12 mouse cellular contexts compared by ENCODE assay signal in genomic region chr8:125819797-125820196, GRCm38 (mm10).
DNase-seq lines count a peak whose midpoint lies in the region; ATAC-seq and TF ChIP-seq lines count a peak whose summit lies in the region.
"Had no signal": no experiment of that assay in that cellular context is flagged by ENCODE, and none has a peak within 500 bp of the region (broad histone marks: within the 10 kb centered on the region; RNA-seq: fewer than 3 reads in every experiment).

No protein-coding gene starts in this region.

- no peak overlapping the region for H3K27ac ChIP-seq in hindbrain, postnatal 0 days
- no peak overlapping the region for H3K27ac ChIP-seq in hindbrain, embryonic 10.5 days
- H3K27ac ChIP-seq in hindbrain, embryonic 11.5 days (ENCODE audit: low read depth, low read length) = no peak overlapping the region
- H3K27ac ChIP-seq: embryonic facial prominence, embryonic 13.5 days; heart, embryonic 10.5 days had no signal

- H3K27me3 ChIP-seq in hindbrain, postnatal 0 days (ENCODE audit: insufficient read depth, low read length) = no peaks in the 10 kb centered on the region
- no peaks in the 10 kb centered on the region for H3K27me3 ChIP-seq in hindbrain, embryonic 10.5 days (ENCODE audit: insufficient read depth, poor library complexity, severe bottlenecking)
- H3K27me3 ChIP-seq in hindbrain, embryonic 11.5 days (ENCODE audit: control insufficient read depth, insufficient read depth, low read length) = no peaks in the 10 kb centered on the region
- H3K27me3 ChIP-seq: embryonic facial prominence, embryonic 13.5 days had no signal

- H3K9ac ChIP-seq in hindbrain, postnatal 0 days (replicated peaks; ENCODE audit: low read length) = no peak overlapping the region
- H3K9ac ChIP-seq in hindbrain, embryonic 11.5 days (ENCODE audit: low read depth, low read length) = no peak overlapping the region
- H3K9ac ChIP-seq: embryonic facial prominence, embryonic 13.5 days had no signal

- no peaks in the 10 kb centered on the region for H3K4me1 ChIP-seq in hindbrain, postnatal 0 days (ENCODE audit: insufficient read depth, low read length)
- H3K4me1 ChIP-seq in hindbrain, embryonic 10.5 days (replicated peaks) = peaks cover 13% of the 10 kb centered on the region; the same call in 1 of the 2 replicates
- no peaks in the 10 kb centered on the region for H3K4me1 ChIP-seq in hindbrain, embryonic 11.5 days (replicated peaks; ENCODE audit: control insufficient read depth, insufficient read depth, low read length)
- H3K4me1 ChIP-seq: embryonic facial prominence, embryonic 13.5 days had no signal

- peak; percentile 57 for DNase-seq in hindbrain, postnatal 0 days (ENCODE audit: low spot score)
- DNase-seq in hindbrain, embryonic 10.5 days (ENCODE audit: low spot score) = no peak
- DNase-seq in frontal cortex, adult 2 months (ENCODE audit: extremely low spot score in 1 of 2, low spot score in 1 of 2) = peak; percentile 73 to 85
- DNase-seq in left cerebral cortex, postnatal 10 days (ENCODE audit: extremely low spot score in 1 of 2, low spot score in 2 of 2) = peak; percentile 64 to 73
- no peak for DNase-seq in hindbrain, embryonic 11.5 days (ENCODE audit: low spot score)
- no peak for DNase-seq in adrenal gland, postnatal 25 days
- DNase-seq in thymus, postnatal 10 days (ENCODE audit: low spot score in 2 of 2) = no peak
- DNase-seq: kidney, postnatal 25 days had no signal

- no peak for ATAC-seq in hindbrain, postnatal 0 days
- peak; percentile 18; the same call in 1 of the 2 replicates for ATAC-seq in megakaryocyte progenitor cell, adult 5-6 weeks (replicated peaks; ENCODE audit: poor library complexity)
- ATAC-seq in hindbrain, embryonic 11.5 days (ENCODE audit: low FRiP score) = no peak

- 53% methylated on average over 7 of the region's 7 CpGs for WGBS in hindbrain, postnatal 0 days
- WGBS in hindbrain, embryonic 10.5 days = 88% methylated on average over 7 of the region's 7 CpGs
- WGBS in hindbrain, embryonic 11.5 days = 85% methylated on average over 7 of the region's 7 CpGs

- H3K4me2 ChIP-seq in hindbrain, postnatal 0 days (ENCODE audit: low read depth, low read length) = no peak overlapping the region
- H3K4me2 ChIP-seq in hindbrain, embryonic 11.5 days (replicated peaks; ENCODE audit: low read depth, low read length) = no peak overlapping the region
- H3K4me2 ChIP-seq: embryonic facial prominence, embryonic 13.5 days; midbrain, embryonic 11.5 days had no signal

- 0 out of 2 replicates have a peak, but pooled peaks cover 3% of the 10 kb centered on the region for H3K9me3 ChIP-seq in hindbrain, postnatal 0 days (ENCODE audit: low read length)
- H3K9me3 ChIP-seq in hindbrain, embryonic 10.5 days = no peaks in the 10 kb centered on the region; the same call in 1 of the 2 replicates
- no peaks in the 10 kb centered on the region for H3K9me3 ChIP-seq in hindbrain, embryonic 11.5 days (ENCODE audit: control insufficient read depth, low read length)
- H3K9me3 ChIP-seq: embryonic facial prominence, embryonic 13.5 days; heart, embryonic 10.5 days had no signal

- H3K4me3 ChIP-seq in hindbrain, postnatal 0 days (ENCODE audit: low read length) = no peak overlapping the region
- H3K4me3 ChIP-seq in hindbrain, embryonic 10.5 days = no peak overlapping the region
- no peak overlapping the region for H3K4me3 ChIP-seq in hindbrain, embryonic 11.5 days (ENCODE audit: low read depth, low read length)
- H3K4me3 ChIP-seq: embryonic facial prominence, embryonic 13.5 days; heart, embryonic 10.5 days had no signal

- no peak for TF ChIP-seq CTCF in hindbrain, postnatal 0 days (IDR thresholded peaks at IDR 0.05; ENCODE audit: low read depth)

- H3K36me3 ChIP-seq in hindbrain, postnatal 0 days (ENCODE audit: insufficient read depth, low read length) = peaks cover 3% of the 10 kb centered on the region; the same call in 1 of the 2 replicates
- H3K36me3 ChIP-seq in hindbrain, embryonic 10.5 days = no peaks in the 10 kb centered on the region
- no peaks in the 10 kb centered on the region for H3K36me3 ChIP-seq in hindbrain, embryonic 11.5 days (ENCODE audit: control insufficient read depth, insufficient read depth, low read length)
- H3K36me3 ChIP-seq: embryonic facial prominence, embryonic 13.5 days; heart, embryonic 10.5 days had no signal

- intact Hi-C loops in left cerebral cortex, postnatal 10 days (cut with DNase I) = loop anchor here (5.0 kb wide), 1 partner anchor 43 kb away; no protein-coding TSS in a partner anchor

Comparison
In these comparisons a context has a peak if more than half of its experiments do, and no peak if none do; other contexts are left out.
1. DNase-seq: peak in hindbrain, postnatal 0 days (single experiment), frontal cortex, adult 2 months (2 of 2) and left cerebral cortex, postnatal 10 days (2 of 2); none in hindbrain, embryonic 10.5 days (single experiment), hindbrain, embryonic 11.5 days (single experiment), adrenal gland, postnatal 25 days (single experiment) and thymus, postnatal 10 days (0 of 2).